Mouse (Mus musculus) limb, embryonic 14.5 days (tissue): ENCODE measurements around the gene Arhgap31. TPM values are rescaled to one million over a fixed set of nuclear protein-coding genes. Genes with fewer than 3 reads are reported as not detected.
"Not testable (repeated sequence)": the region's sequence is repeated elsewhere in the genome, so short reads cannot be mapped to it uniquely, and the experiment has no call there.

Source experiments
- ATAC-seq: fragments of 200-750 bp; cut with Nextera tagmentation; 2 replicates; pipeline ENCODE4 v1.8.0; 2017; ENCODE audit warnings: low read depth, moderate number of reproducible peaks, moderate TSS enrichment; ENCODE audit not compliant: low FRiP score
- DNase-seq: peaks from one replicate; pipeline ENCODE4 v3.0.0-alpha.2; 2015; ENCODE audit warnings: low spot score
- H3K27ac ChIP-seq: fragments of 300-500 bp; sonication (generic); replicated peaks from 2 replicates; pipeline ENCODE4 v1.5.1; 2014; ENCODE audit warnings: low read depth, mild to moderate bottlenecking, low read length, moderate library complexity, mixed read lengths
- H3K27me3 ChIP-seq: fragments of 300-500 bp; sonication (generic); 2 replicates; pipeline ENCODE4 v1.6.1; 2014; ENCODE audit warnings: low read length, mixed read lengths; ENCODE audit not compliant: control insufficient read depth, insufficient read depth
- H3K36me3 ChIP-seq: fragments of 300-500 bp; sonication (generic); 2 replicates; pipeline ENCODE4 v1.6.1; 2014; ENCODE audit warnings: mild to moderate bottlenecking, low read length, moderate library complexity, mixed read lengths; ENCODE audit not compliant: control insufficient read depth, insufficient read depth
- H3K4me1 ChIP-seq: fragments of 300-500 bp; sonication (generic); 2 replicates; pipeline ENCODE4 v1.6.1; 2014; ENCODE audit warnings: antibody characterized with exemption, low read length, mixed read lengths; ENCODE audit not compliant: control insufficient read depth, insufficient read depth
- H3K4me2 ChIP-seq: fragments of 300-500 bp; sonication (generic); replicated peaks from 2 replicates; pipeline ENCODE4 v1.6.1; 2014; ENCODE audit warnings: low read depth, mild to moderate bottlenecking, low read length, moderate library complexity; ENCODE audit not compliant: severe bottlenecking
- H3K4me3 ChIP-seq: fragments of 300-500 bp; sonication (generic); replicated peaks from 2 replicates; pipeline ENCODE4 v1.5.1; 2014; ENCODE audit warnings: low read length
- H3K9ac ChIP-seq: fragments of 300-500 bp; sonication (generic); 2 replicates; pipeline ENCODE4 v1.6.1; 2014; ENCODE audit warnings: mild to moderate bottlenecking, low read depth, low read length, moderate library complexity; ENCODE audit not compliant: severe bottlenecking
- H3K9me3 ChIP-seq: fragments of 300-500 bp; sonication (generic); 2 replicates; pipeline ENCODE4 v1.6.1; 2016; ENCODE audit warnings: low read length; ENCODE audit not compliant: control insufficient read depth
- POLR2A ChIP-seq: fragments of 200-500 bp; IDR thresholded peaks from 2 replicates; pipeline ENCODE4 v1.8.0; 2012; ENCODE audit warnings: inconsistent platforms, mild to moderate bottlenecking, moderate library complexity, borderline replicate concordance; ENCODE audit not compliant: insufficient read depth, insufficient read length; ENCODE audit errors: extremely low read depth
- WGBS: fragments of 180-500 bp; shearing (Covaris S2); extraction: QIAGEN DNeasy Blood & Tissue Kit; methylation state at CpG from one replicate; pipeline ENCODE4 v1.1.7; 2014; 5-methylcytosine and 5-hydroxymethylcytosine counted together
- polyA plus RNA-seq, 2 experiments: library from polyadenylated mRNA; depleted of rRNA in 1 of 2; stranded (reverse) in 1 of 2; unstranded in 1 of 2; fragments of >200 nt; fragmentation: Nextera tagmentation in 1 of 2; extraction: Ambion mirVana in 1 of 2; gene quantifications; 2 replicates each; pipeline versions ENCODE4 v1.2.1 to v1.2.3; 2012 to 2014

Gene Arhgap31
- polyA plus RNA-seq, 2 experiments, result 15.0 to 18.1 TPM

GRCm38 (mm10) chr16:38687673-38688072, 25.4 kb downstream of the Arhgap31 start:
- WGBS, result 23% methylated on average over 6 of the region's 6 CpGs
- Histone ChIP-seq H3K27me3 (no peaks in the 10 kb centered on the region), H3K27ac (peak overlapping the region; percentile 73), H3K36me3 (no peaks in the 10 kb centered on the region), H3K4me1 (peaks cover 31% of the 10 kb centered on the region), H3K4me2 (no peak overlapping the region; the same call in 1 of the 2 replicates), H3K4me3 (no peak overlapping the region), H3K9me3 (no peaks in the 10 kb centered on the region), H3K9ac (no peak overlapping the region)
- ATAC-seq, result peak; percentile 78
- DNase-seq, result peak; percentile 89
- no peak for TF ChIP-seq POLR2A

GRCm38 (mm10) chr16:38683094-38683493, 30.0 kb downstream of the Arhgap31 start:
- H3K4me2 ChIP-seq, result no peak overlapping the region
- no peaks in the 10 kb centered on the region for H3K27me3 ChIP-seq
- WGBS, result 37% methylated on average over 7 of the region's 7 CpGs
- no peak overlapping the region for H3K9ac ChIP-seq
- H3K9me3 ChIP-seq, result no peaks in the 10 kb centered on the region
- ATAC-seq (no peak), DNase-seq (peak; percentile 68)
- TF ChIP-seq POLR2A, result no peak
- H3K27ac ChIP-seq, result no peak overlapping the region
- H3K4me1 ChIP-seq, result peaks cover 31% of the 10 kb centered on the region
- H3K36me3 ChIP-seq, result no peaks in the 10 kb centered on the region
- H3K4me3 ChIP-seq, result no peak overlapping the region

- Histone ChIP-seq H3K9me3 (no peaks in the 10 kb centered on the region), H3K36me3 (no peaks in the 10 kb centered on the region), H3K4me1 (peaks cover 22% of the 10 kb centered on the region), H3K4me3 (no peak overlapping the region), H3K4me2 (no peak overlapping the region), H3K27ac (no peak overlapping the region), H3K27me3 (no peaks in the 10 kb centered on the region), H3K9ac (no peak overlapping the region)
- 83% methylated on average over 2 of the region's 2 CpGs for WGBS
- ATAC-seq, result no peak
- no peak for TF ChIP-seq POLR2A
- no peak for DNase-seq
Observed at GRCm38 (mm10) chr16:38681313-38681712, 31.8 kb downstream of the Arhgap31 start.

- H3K4me1 ChIP-seq, result peaks cover 22% of the 10 kb centered on the region
- H3K9ac ChIP-seq, result no peak overlapping the region
- DNase-seq, result peak; percentile 69
- peak overlapping the region; percentile 58 for H3K27ac ChIP-seq
- WGBS, result 26% methylated on average over 12 of the region's 12 CpGs
- ATAC-seq, result peak; percentile 47; the same call in 1 of the 2 replicates
- peak overlapping the region; percentile 28 for H3K4me2 ChIP-seq
- no peaks in the 10 kb centered on the region for H3K36me3 ChIP-seq
- TF ChIP-seq POLR2A, result no peak
- H3K9me3 ChIP-seq, result no peaks in the 10 kb centered on the region
- no peaks in the 10 kb centered on the region for H3K27me3 ChIP-seq
- no peak overlapping the region; the same call in 1 of the 2 replicates for H3K4me3 ChIP-seq
Observed at GRCm38 (mm10) chr16:38679431-38680021, 33.5 kb downstream of the Arhgap31 start.

GRCm38 (mm10) chr16:38678853-38679252, 34.2 kb downstream of the Arhgap31 start:
- Histone ChIP-seq H3K4me2 (no peak overlapping the region), H3K36me3 (no peaks in the 10 kb centered on the region), H3K4me1 (peaks cover 22% of the 10 kb centered on the region), H3K9ac (no peak overlapping the region), H3K27ac (peak overlapping the region; percentile 52; the same call in 1 of the 2 replicates), H3K4me3 (no peak overlapping the region), H3K9me3 (no peaks in the 10 kb centered on the region), H3K27me3 (no peaks in the 10 kb centered on the region)
- no peak for TF ChIP-seq POLR2A
- ATAC-seq (no peak), DNase-seq (no peak)
- 71% methylated on average over 8 of the region's 8 CpGs for WGBS

GRCm38 (mm10) chr16:38677941-38678340, 35.1 kb downstream of the Arhgap31 start:
- H3K27ac ChIP-seq, result not testable (repeated sequence)
- WGBS, result 61% methylated on average over 2 of the region's 2 CpGs
- peaks cover 22% of the 10 kb centered on the region for H3K4me1 ChIP-seq

More at GRCm38 (mm10) chr16:38677941-38678340, 35.1 kb downstream of the Arhgap31 start:
- H3K4me2 ChIP-seq, H3K36me3 ChIP-seq, H3K9me3 ChIP-seq, H3K4me3 ChIP-seq, H3K27me3 ChIP-seq, DNase-seq, ATAC-seq, H3K9ac ChIP-seq: not testable (repeated sequence)
